In the genomic region with DNA sequence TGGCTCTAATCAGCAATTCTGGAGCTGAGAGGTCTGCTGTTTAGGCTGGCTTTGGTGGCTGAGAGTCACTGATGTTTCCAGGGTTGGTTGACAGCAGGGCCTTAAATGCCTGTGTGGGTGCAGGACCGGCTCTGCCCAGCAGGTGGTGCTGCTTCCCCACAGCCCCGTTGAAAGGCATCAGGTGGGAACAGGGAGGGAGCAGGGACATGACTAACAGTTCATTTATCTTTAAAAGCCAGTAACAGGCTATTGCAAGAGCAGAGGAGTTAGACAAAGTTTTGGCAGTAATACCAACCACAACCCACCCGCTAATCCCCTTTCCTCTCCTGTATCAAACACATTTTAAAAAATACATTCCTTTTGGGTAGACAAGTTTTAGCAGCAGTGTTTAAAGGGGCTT, we compare ENCODE assay signal across 8 mouse cellular contexts. TPM values are rescaled to one million over a fixed set of nuclear protein-coding genes. Genes with fewer than 3 reads are reported as not detected.
DNase-seq lines count a peak whose midpoint lies in the region; ATAC-seq and TF ChIP-seq lines count a peak whose summit lies in the region.

No protein-coding gene starts in this region.

- 26% methylated on average over 3 of the region's 3 CpGs for WGBS in kidney, embryonic 15.5 days
- 21% methylated on average over 3 of the region's 3 CpGs for WGBS in limb, embryonic 14.5 days

- H3K4me3 ChIP-seq in kidney, embryonic 15.5 days (replicated peaks), result no peak overlapping the region
- no peak overlapping the region for H3K4me3 ChIP-seq in limb, embryonic 14.5 days (replicated peaks; ENCODE audit: low read length)

- no peak overlapping the region for H3K4me2 ChIP-seq in kidney, embryonic 15.5 days
- no peak overlapping the region for H3K4me2 ChIP-seq in limb, embryonic 14.5 days (replicated peaks; ENCODE audit: low read depth, low read length, severe bottlenecking)

- no peak overlapping the region for H3K27ac ChIP-seq in kidney, embryonic 15.5 days
- H3K27ac ChIP-seq in limb, embryonic 14.5 days (replicated peaks; ENCODE audit: low read depth, low read length), result no peak overlapping the region

- no peak overlapping the region for H3K9ac ChIP-seq in kidney, embryonic 15.5 days
- H3K9ac ChIP-seq in limb, embryonic 14.5 days (ENCODE audit: low read depth, low read length, severe bottlenecking), result no peak overlapping the region

- no peak; the same call in 1 of the 2 replicates for ATAC-seq in kidney, embryonic 15.5 days (replicated peaks; ENCODE audit: low FRiP score)
- peak; percentile 75; the same call in 1 of the 2 replicates for ATAC-seq in limb, embryonic 14.5 days (ENCODE audit: low FRiP score, low read depth)

- peak; percentile 45 for DNase-seq in kidney, adult 11 months
- peak; percentile 83 for DNase-seq in embryo, embryonic 10 days (ENCODE audit: low spot score)
- DNase-seq in gastrocnemius, postnatal 25 days, result peak; percentile 57
- DNase-seq in kidney, adult 9 months, result peak; percentile 84
- peak; percentile 73 for DNase-seq in limb, embryonic 14.5 days (ENCODE audit: low spot score)
- peak; percentile 14 to 62 for DNase-seq in monocyte, adult 2 months (ENCODE audit: low read depth in 1 of 2, low spot score in 2 of 2)
- peak; percentile 81 to 86 for DNase-seq in spleen, postnatal 10 days (ENCODE audit: low spot score in 2 of 2)

- H3K27me3 ChIP-seq in kidney, embryonic 15.5 days, result no peaks in the 10 kb centered on the region
- H3K27me3 ChIP-seq in limb, embryonic 14.5 days (ENCODE audit: control insufficient read depth, insufficient read depth, low read length), result no peaks in the 10 kb centered on the region

- no peak for TF ChIP-seq POLR2A in limb, embryonic 14.5 days (IDR thresholded peaks at IDR 0.05; ENCODE audit: borderline replicate concordance, extremely low read depth, insufficient read depth, insufficient read length)

- H3K36me3 ChIP-seq in kidney, embryonic 15.5 days, result peaks cover 63% of the 10 kb centered on the region
- peaks cover 35% of the 10 kb centered on the region for H3K36me3 ChIP-seq in limb, embryonic 14.5 days (ENCODE audit: control insufficient read depth, insufficient read depth, low read length)

- no peaks in the 10 kb centered on the region for H3K9me3 ChIP-seq in kidney, embryonic 15.5 days (replicated peaks)
- no peaks in the 10 kb centered on the region for H3K9me3 ChIP-seq in limb, embryonic 14.5 days (ENCODE audit: control insufficient read depth, low read length)

- no peaks in the 10 kb centered on the region for H3K4me1 ChIP-seq in kidney, embryonic 15.5 days
- H3K4me1 ChIP-seq in limb, embryonic 14.5 days (ENCODE audit: control insufficient read depth, insufficient read depth, low read length), result no peaks in the 10 kb centered on the region

RNA-seq across cellular contexts. Expression of a gene that starts 30.5 kb away (rescaled TPM):
- 48.1 and 48.7 TPM in 2 replicates for polyA plus RNA-seq in kidney, embryonic 15.5 days (2015; fragmentation: Nextera tagmentation; extraction: Ambion mirVana)
- total RNA-seq in gastrocnemius, postnatal 25 days (2021), result 1 to 10 TPM; 5.4 to 6.0 TPM
- polyA plus RNA-seq in limb, embryonic 14.5 days (2012; rRNA removed), result 50.5 and 52.1 TPM in 2 replicates
- 39.1 and 42.8 TPM in 2 replicates for polyA plus RNA-seq in limb, embryonic 14.5 days (2014; fragmentation: Nextera tagmentation; extraction: Ambion mirVana)

RNA-seq across cellular contexts. Expression of a gene that starts 30.8 kb away (rescaled TPM):
- 168 and 169 TPM in 2 replicates for polyA plus RNA-seq in kidney, embryonic 15.5 days (2015; fragmentation: Nextera tagmentation; extraction: Ambion mirVana)
- 10 to 100 TPM; 59.4 to 70.1 TPM for total RNA-seq in gastrocnemius, postnatal 25 days (2021)
- 420 and 454 TPM in 2 replicates for polyA plus RNA-seq in limb, embryonic 14.5 days (2012; rRNA removed)
- polyA plus RNA-seq in limb, embryonic 14.5 days (2014; fragmentation: Nextera tagmentation; extraction: Ambion mirVana), result 184 and 200 TPM in 2 replicates
